Mouse (Mus musculus) olfactory bulb, adult 2 months (tissue): ENCODE results near the gene Galnt9.

Experiments
- CTCF ChIP-seq: fragments of 200-500 bp; IDR thresholded peaks from 2 replicates; pipeline ENCODE4 v1.5.1; 2012; ENCODE audit warnings: low read depth, mild to moderate bottlenecking, low read length, moderate library complexity; ENCODE audit not compliant: insufficient read depth
- POLR2A ChIP-seq: fragments of 200-500 bp; IDR thresholded peaks from 2 replicates; pipeline ENCODE4 v1.6.1; 2012; ENCODE audit warnings: mild to moderate bottlenecking, low read depth, low read length, moderate library complexity; ENCODE audit not compliant: insufficient read depth

DNA sequence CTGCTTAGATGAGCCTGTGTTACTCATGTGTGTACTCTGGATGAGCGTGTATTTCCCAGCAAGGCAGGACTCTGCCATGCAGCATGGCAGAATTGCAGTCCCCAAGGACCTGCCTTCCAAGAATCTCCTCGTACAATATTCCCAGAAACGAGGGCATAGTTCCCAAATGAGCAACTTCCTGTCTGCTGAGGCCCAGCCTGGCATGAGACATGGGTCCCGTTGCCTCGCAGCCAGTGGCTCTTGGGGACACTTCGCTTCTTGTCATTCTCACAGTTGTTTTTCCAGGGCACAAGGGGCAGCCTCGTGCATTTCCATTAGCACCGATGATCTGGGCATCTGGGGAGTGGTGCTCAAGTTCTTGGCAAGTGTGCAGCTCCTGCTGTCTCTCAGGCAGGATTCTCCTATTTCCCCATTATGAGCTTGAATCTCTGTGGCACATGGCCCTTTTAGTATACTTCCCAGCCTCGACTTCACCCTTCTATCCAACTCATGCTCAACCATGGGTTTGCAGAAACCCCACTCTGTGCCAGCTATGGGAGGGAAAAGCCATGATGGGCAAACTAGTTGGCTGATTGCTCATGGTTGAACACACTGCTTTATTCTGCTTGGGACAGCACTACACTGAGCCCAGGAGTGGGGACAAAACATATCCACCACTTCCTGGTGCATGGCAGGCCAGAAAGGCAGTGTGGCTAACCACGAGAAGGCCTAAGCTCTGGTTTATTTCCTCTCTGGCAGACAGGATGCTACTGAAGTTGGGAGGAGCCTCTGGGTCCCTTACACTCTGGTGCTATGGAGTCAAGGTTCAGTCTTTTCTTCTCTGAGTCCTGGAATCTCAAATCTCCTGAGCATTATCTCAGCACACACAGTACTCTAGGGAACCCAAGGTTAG, 38.7 kb downstream of the Galnt9 start:
- TF ChIP-seq CTCF: no peak
- no peak for TF ChIP-seq POLR2A
